Mouse (Mus musculus) liver, embryonic 12.5 days (tissue): Measurements from ENCODE around the gene Mcm3. TPM values are rescaled to one million over a fixed set of nuclear protein-coding genes. Genes with fewer than 3 reads are reported as not detected.

Experiments
- ATAC-seq: fragments of 200-750 bp; cut with Nextera tagmentation; 2 replicates; pipeline ENCODE4 v1.8.0; 2017; ENCODE audit warnings: moderate number of reproducible peaks, mild to moderate bottlenecking, moderate library complexity
- H3K27ac ChIP-seq: fragments of 300-500 bp; sonication (generic); 2 replicates; pipeline ENCODE4 v1.5.1; 2016; ENCODE audit warnings: mild to moderate bottlenecking
- H3K27me3 ChIP-seq: fragments of 300-500 bp; sonication (generic); replicated peaks from 2 replicates; pipeline ENCODE4 v1.6.1; 2016; ENCODE audit warnings: mild to moderate bottlenecking, moderate library complexity
- H3K36me3 ChIP-seq: fragments of 300-500 bp; sonication (generic); 2 replicates; pipeline ENCODE4 v1.6.1; 2016; ENCODE audit warnings: mild to moderate bottlenecking, moderate library complexity
- H3K4me1 ChIP-seq: fragments of 300-500 bp; sonication (generic); 2 replicates; pipeline ENCODE4 v1.6.1; 2016
- H3K4me2 ChIP-seq: fragments of 300-500 bp; sonication (generic); 2 replicates; pipeline ENCODE4 v1.6.1; 2016; ENCODE audit warnings: mild to moderate bottlenecking, moderate library complexity
- H3K4me3 ChIP-seq: fragments of 300-500 bp; sonication (generic); 2 replicates; pipeline ENCODE4 v1.5.1; 2016; ENCODE audit warnings: mild to moderate bottlenecking, moderate library complexity
- H3K9ac ChIP-seq: fragments of 300-500 bp; sonication (generic); 2 replicates; pipeline ENCODE4 v1.6.1; 2016; ENCODE audit warnings: mild to moderate bottlenecking, moderate library complexity
- H3K9me3 ChIP-seq: fragments of 300-500 bp; sonication (generic); replicated peaks from 2 replicates; pipeline ENCODE4 v1.6.1; 2016; ENCODE audit warnings: mild to moderate bottlenecking, moderate library complexity
- WGBS: fragments of 180-500 bp; shearing (Covaris S2); methylation state at CpG from one replicate; pipeline ENCODE4 v1.1.7; 2016; ENCODE audit not compliant: insufficient replicate concordance; 5-methylcytosine and 5-hydroxymethylcytosine counted together
- polyA plus RNA-seq: library from polyadenylated mRNA; unstranded; fragments of >200 nt; fragmentation: Nextera tagmentation; extraction: Ambion mirVana; gene quantifications from 2 replicates; pipeline ENCODE4 v1.2.1, GENCODE M21; 2016

Gene Mcm3
- polyA plus RNA-seq, 1 experiment from 2014 or later, result 204 TPM

- WGBS, result 60% methylated on average over 5 of the region's 5 CpGs
- Histone ChIP-seq H3K4me2 (peak overlapping the region; percentile 45), H3K27me3 (no peaks in the 10 kb centered on the region), H3K9ac (no peak overlapping the region), H3K9me3 (no peaks in the 10 kb centered on the region), H3K27ac (peak overlapping the region; percentile 51), H3K4me3 (no peak overlapping the region), H3K4me1 (peaks cover 15% of the 10 kb centered on the region), H3K36me3 (no peaks in the 10 kb centered on the region)
- ATAC-seq, result peak; percentile 88
These were observed 12.5 kb upstream of the Mcm3 start for GRCm38 (mm10) chr1:20832473-20833140.

- 74% methylated on average over 1 of the region's 1 CpGs for WGBS
- ATAC-seq, result no peak
These were observed 10.4 kb upstream of the Mcm3 start for GRCm38 (mm10) chr1:20830546-20830945.

GRCm38 (mm10) chr1:20828061-20828460 lies 7.9 kb upstream of the Mcm3 start:
- Histone ChIP-seq H3K27me3 (no peaks in the 10 kb centered on the region), H3K9ac (no peak overlapping the region), H3K9me3 (no peaks in the 10 kb centered on the region), H3K4me1 (peaks cover 10% of the 10 kb centered on the region), H3K36me3 (no peaks in the 10 kb centered on the region), H3K4me2 (no peak overlapping the region), H3K27ac (no peak overlapping the region), H3K4me3 (no peak overlapping the region)
- no peak for ATAC-seq
- 75% methylated on average over 2 of the region's 2 CpGs for WGBS

More at GRCm38 (mm10) chr1:20830546-20830945, 10.4 kb upstream of the Mcm3 start:
- Histone ChIP-seq H3K27me3 (no peaks in the 10 kb centered on the region), H3K36me3 (no peaks in the 10 kb centered on the region), H3K9me3 (no peaks in the 10 kb centered on the region), H3K4me2 (no peak overlapping the region), H3K9ac (no peak overlapping the region), H3K4me3 (no peak overlapping the region), H3K4me1 (peaks cover 15% of the 10 kb centered on the region), H3K27ac (no peak overlapping the region)

DNA sequence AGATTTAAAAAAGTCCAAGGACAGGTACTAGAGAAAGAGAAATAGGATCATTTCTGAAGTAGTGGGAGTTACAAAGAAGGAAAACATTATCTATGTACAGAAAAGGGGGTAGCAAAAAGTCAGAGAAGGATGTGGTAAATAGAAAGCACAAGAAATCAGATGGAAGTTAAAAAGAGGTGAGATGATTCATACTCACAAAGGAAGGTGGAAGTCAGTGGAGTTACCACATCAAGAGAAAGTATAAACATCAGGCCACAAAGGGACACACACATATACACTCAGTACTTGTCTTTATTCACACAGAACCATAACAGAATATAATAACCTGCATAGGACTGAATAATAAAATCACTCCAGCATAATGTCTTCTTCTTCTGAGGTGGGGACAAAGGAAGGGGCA lies 4.9 kb upstream of the Mcm3 start:
- Histone ChIP-seq H3K36me3 (no peaks in the 10 kb centered on the region), H3K9ac (no peak overlapping the region), H3K27me3 (no peaks in the 10 kb centered on the region), H3K4me2 (no peak overlapping the region), H3K27ac (no peak overlapping the region), H3K4me3 (no peak overlapping the region), H3K9me3 (no peaks in the 10 kb centered on the region), H3K4me1 (peaks cover 7% of the 10 kb centered on the region)
- no peak for ATAC-seq

DNA sequence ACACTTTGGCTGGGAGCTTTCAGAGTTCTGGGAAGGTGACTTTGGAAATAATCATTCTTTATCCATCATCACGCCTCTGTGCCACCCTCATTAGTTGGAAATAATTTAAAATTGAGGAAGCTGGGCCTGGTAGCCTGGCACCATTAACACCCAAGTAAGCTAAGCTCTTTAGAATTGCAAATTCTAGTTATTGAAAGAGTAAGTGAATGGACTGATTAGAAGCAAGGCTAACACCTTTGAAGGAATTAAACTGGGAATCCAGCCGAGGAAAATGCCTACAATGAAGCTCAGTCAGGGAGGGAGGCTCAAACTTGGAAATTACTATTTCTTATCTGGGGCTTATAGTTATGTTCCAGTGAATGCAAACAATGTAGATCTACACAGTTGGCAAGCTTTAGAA lies 3.8 kb upstream of the Mcm3 start:
- WGBS, result 65% methylated on average over 2 of the region's 2 CpGs
- no peaks in the 10 kb centered on the region for H3K27me3 ChIP-seq
- ATAC-seq, result no peak
- H3K4me3 ChIP-seq, result no peak overlapping the region
- no peak overlapping the region for H3K9ac ChIP-seq
- H3K36me3 ChIP-seq, result no peaks in the 10 kb centered on the region
- no peak overlapping the region for H3K4me2 ChIP-seq
- no peaks in the 10 kb centered on the region for H3K9me3 ChIP-seq
- no peak overlapping the region for H3K27ac ChIP-seq
- H3K4me1 ChIP-seq, result peaks cover 7% of the 10 kb centered on the region

- ATAC-seq, result no peak
- Histone ChIP-seq H3K27ac (no peak overlapping the region), H3K9ac (no peak overlapping the region), H3K36me3 (peaks cover 3% of the 10 kb centered on the region), H3K4me3 (no peak overlapping the region), H3K4me2 (no peak overlapping the region), H3K27me3 (no peaks in the 10 kb centered on the region), H3K9me3 (no peaks in the 10 kb centered on the region), H3K4me1 (peaks cover 10% of the 10 kb centered on the region)
- 62% methylated on average over 4 of the region's 4 CpGs for WGBS
These were observed 3.4 kb upstream of the Mcm3 start for GRCm38 (mm10) chr1:20823471-20823870.

DNA sequence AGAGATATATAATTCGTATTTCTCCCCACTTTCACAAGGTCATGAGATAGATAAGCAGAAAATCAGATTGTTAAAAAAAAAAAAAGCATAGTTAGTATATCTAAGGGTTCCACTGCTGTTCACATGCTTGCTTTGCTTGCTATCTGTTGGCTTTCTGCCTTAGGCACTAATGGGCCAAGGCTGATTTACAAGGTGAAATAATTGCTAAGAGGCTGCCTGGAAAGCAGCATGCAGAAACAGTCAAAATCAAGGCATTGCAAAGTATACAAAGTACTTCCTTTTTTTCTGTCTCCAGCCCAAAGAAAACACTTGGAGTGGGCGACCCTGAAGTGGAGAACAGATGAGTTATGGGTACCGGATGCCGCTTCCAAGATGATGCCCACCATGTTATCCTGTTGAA lies 847 bp upstream of the Mcm3 start:
- H3K27ac ChIP-seq, result no peak overlapping the region
- no peak overlapping the region for H3K9ac ChIP-seq
- WGBS, result 61% methylated on average over 4 of the region's 4 CpGs
- peak overlapping the region; percentile 53 for H3K4me2 ChIP-seq
- ATAC-seq, result no peak
- H3K4me3 ChIP-seq, result no peak overlapping the region
- H3K9me3 ChIP-seq, result no peaks in the 10 kb centered on the region
- no peaks in the 10 kb centered on the region for H3K27me3 ChIP-seq
- peaks cover 22% of the 10 kb centered on the region for H3K4me1 ChIP-seq
- H3K36me3 ChIP-seq, result peaks cover 28% of the 10 kb centered on the region

DNA sequence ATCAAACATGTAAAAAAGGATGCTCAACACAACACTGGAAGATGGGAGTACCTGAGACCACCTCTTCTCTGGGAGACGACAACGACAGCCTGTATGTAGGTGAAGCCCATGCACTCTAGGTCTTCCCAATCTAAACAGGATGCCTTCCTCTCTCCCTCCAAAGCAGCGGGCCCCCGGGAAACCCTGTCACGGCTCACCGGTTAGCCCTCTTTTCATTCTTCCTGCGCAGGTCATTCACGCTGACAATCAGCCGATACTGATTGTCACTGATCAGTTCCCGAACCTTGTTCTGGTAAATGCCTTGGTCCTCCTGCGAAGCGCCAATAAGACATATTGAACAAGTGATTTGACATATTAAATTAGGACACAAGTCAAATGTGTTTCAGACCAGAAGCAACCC lies 2.5 kb downstream of the Mcm3 start:
- Histone ChIP-seq H3K4me3 (peak overlapping the region; percentile 89), H3K27me3 (no peaks in the 10 kb centered on the region), H3K36me3 (peaks cover 62% of the 10 kb centered on the region), H3K4me2 (peak overlapping the region; percentile 78), H3K4me1 (peaks cover 22% of the 10 kb centered on the region), H3K27ac (no peak overlapping the region), H3K9me3 (no peaks in the 10 kb centered on the region), H3K9ac (0 out of 2 replicates have a peak overlapping the region, but pooled peaks have one; percentile 93)
- ATAC-seq, result no peak
- WGBS, result 78% methylated on average over 12 of the region's 12 CpGs

DNA sequence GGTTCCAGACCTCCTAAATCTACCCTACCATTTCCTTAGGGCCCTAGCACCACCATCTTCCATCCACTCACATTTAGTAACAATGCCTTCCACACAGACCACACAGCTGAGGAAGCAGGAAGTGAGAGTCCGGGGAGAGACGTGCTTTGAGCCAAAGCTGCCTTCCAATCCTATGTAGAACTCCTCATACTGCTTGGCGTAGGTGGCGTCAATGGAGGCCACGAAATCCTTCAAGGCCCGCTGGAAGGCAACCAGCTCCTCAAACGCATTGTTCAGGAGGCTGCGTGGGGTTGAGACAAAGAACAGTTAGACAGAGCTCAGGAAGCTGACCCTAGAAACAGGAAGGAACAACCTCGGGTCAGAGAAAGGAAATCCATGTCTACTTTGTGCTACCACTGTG lies 2.9 kb downstream of the Mcm3 start:
- Histone ChIP-seq H3K36me3 (peaks cover 66% of the 10 kb centered on the region), H3K9me3 (no peaks in the 10 kb centered on the region), H3K27ac (no peak overlapping the region), H3K4me3 (no peak overlapping the region), H3K9ac (no peak overlapping the region), H3K4me1 (peaks cover 22% of the 10 kb centered on the region), H3K4me2 (peak overlapping the region; percentile 78; the same call in 1 of the 2 replicates), H3K27me3 (no peaks in the 10 kb centered on the region)
- no peak for ATAC-seq
- 71% methylated on average over 9 of the region's 9 CpGs for WGBS

DNA sequence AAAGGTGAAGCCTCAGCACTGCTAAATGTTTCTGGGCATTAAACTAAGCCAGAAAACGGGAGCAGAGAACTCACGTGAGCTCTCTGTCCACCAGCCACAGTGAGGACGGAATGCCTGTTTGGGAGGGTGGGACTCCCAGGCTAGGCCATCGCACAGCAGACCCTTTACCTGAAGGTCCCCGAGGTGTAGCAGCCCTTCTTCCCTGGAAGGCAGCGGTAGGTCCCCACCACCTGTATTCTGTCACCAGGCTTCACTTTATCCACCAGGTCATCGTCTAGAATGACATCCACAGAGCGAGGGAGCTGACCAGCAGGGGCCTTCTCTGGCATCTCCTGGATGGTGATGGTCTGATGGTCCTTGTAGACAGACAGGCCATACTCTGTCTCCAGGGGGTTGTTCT lies 5.6 kb downstream of the Mcm3 start:
- no peak overlapping the region for H3K4me2 ChIP-seq
- WGBS, result 91% methylated on average over 8 of the region's 8 CpGs
- H3K36me3 ChIP-seq, result peaks cover 93% of the 10 kb centered on the region
- no peak for ATAC-seq
- H3K27me3 ChIP-seq, result no peaks in the 10 kb centered on the region
- H3K27ac ChIP-seq, result no peak overlapping the region
- no peak overlapping the region for H3K9ac ChIP-seq
- no peak overlapping the region for H3K4me3 ChIP-seq
- H3K9me3 ChIP-seq, result no peaks in the 10 kb centered on the region
- peaks cover 16% of the 10 kb centered on the region for H3K4me1 ChIP-seq

GRCm38 (mm10) chr1:20804526-20804925 lies 15.6 kb downstream of the Mcm3 start:
- Histone ChIP-seq H3K27ac (no peak overlapping the region), H3K4me3 (no peak overlapping the region), H3K4me2 (no peak overlapping the region), H3K9me3 (no peaks in the 10 kb centered on the region), H3K36me3 (peaks cover 100% of the 10 kb centered on the region), H3K27me3 (no peaks in the 10 kb centered on the region), H3K9ac (no peak overlapping the region), H3K4me1 (no peaks in the 10 kb centered on the region)
- 93% methylated on average over 10 of the region's 10 CpGs for WGBS
- no peak for ATAC-seq

- no peak overlapping the region for H3K4me3 ChIP-seq
- H3K9ac ChIP-seq, result no peak overlapping the region
- ATAC-seq, result no peak
- no peak overlapping the region for H3K27ac ChIP-seq
- H3K4me1 ChIP-seq, result no peaks in the 10 kb centered on the region
- H3K9me3 ChIP-seq, result no peaks in the 10 kb centered on the region
- 83% methylated on average over 8 of the region's 8 CpGs for WGBS
- peaks cover 93% of the 10 kb centered on the region for H3K36me3 ChIP-seq
- H3K27me3 ChIP-seq, result no peaks in the 10 kb centered on the region
- no peak overlapping the region for H3K4me2 ChIP-seq
These were observed 18.3 kb downstream of the Mcm3 start for GRCm38 (mm10) chr1:20801682-20802390.
